Mouse (Mus musculus) adrenal gland, adult 18-20 months (tissue): ENCODE results near the gene Olfr286. TPM values are rescaled to one million over a fixed set of nuclear protein-coding genes. Genes with fewer than 3 reads are reported as not detected.
A peak's percentile ranks its signal among the peaks of the same experiment; 100 is the strongest.

ENCODE experiments used
- DNase-seq, 2 experiments: peaks; one replicate each; pipeline ENCODE4 v3.0.0; 2021 to 2022; ENCODE audit warnings: low spot score in 2 of 2
- long read RNA-seq, 2 experiments: library from polyadenylated mRNA; stranded (forward); transcript quantifications; one replicate each; pipeline ENCODE4 v2.0.0; 2021
- total RNA-seq, 2 experiments: library from RNA; stranded (reverse); gene quantifications; 1 replicate in 1 of 2; 2 replicates in 1 of 2; pipeline ENCODE4 v1.2.3; 2021

Gene Olfr286
- not detected for total RNA-seq
- long read RNA-seq, experiment 1: 0 reads
- long read RNA-seq, experiment 2: 0 reads

DNA sequence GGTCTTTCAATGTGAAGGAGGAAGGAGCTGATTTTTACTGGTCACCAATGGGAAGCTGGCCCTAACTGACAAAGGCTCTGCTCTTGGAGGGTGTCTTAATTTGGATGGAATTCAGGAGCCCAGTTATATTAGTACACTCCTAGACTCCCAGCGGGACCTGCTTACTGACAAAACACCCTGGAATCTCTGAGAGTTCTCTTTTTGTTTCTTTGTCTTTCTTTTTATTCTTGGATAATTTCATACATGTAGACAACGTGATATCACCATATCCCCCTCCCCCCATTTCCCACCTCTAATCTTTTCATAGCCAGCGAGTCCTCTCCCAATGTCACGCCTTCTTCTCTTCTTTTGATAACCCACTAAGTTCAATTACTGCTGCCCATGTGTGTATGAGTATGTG lies at the start of gene Olfr286:
Gene Olfr286 (minus strand): TSS at position 101 of the 400 bp plus-strand sequence.
- no peak for DNase-seq

DNA sequence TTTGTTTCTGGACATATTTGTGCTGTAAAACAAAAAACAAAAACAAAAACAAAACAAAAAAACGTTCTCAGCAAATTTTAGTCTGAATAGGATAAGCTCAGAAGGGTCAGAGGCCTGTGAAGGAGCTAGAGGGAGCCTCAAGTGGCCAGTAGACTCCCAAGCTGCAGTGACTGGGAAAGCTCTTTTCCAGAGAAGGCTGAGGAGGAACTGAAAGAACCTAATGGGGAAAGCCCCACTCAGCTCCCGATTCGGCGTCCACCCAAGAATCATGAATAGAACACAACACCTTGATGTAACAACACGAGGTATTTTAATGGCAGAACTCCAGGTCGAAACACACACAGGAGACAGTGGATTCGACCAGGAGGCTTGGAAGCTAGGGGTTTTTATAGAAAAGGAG lies 23.5 kb upstream of the Olfr286 start:
- no peak for DNase-seq

DNA sequence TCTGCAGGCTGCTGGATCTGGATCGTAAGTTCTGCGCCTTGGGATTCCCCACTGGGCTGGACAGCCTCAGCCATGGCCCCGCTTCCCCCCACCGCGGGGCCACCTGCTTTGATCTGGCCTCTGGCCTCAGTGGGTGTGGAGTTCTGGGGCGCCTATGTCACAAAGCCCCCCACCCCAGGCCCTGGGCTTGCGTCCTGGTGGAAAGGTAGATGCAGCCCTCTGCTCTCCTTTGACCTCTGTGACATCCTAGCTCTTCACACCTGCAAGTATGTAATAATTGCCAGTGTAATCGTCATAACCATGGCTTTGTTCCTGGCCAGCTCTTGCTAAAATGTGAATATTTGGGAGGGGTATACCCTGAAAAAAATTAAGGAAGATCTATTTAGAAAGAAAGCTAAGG lies 22.9 kb upstream of the Olfr286 start, which contains the start of gene H1fnt:
Gene H1fnt (minus strand): TSS at position 101 of the 400 bp plus-strand sequence.
- no peak for DNase-seq

DNA sequence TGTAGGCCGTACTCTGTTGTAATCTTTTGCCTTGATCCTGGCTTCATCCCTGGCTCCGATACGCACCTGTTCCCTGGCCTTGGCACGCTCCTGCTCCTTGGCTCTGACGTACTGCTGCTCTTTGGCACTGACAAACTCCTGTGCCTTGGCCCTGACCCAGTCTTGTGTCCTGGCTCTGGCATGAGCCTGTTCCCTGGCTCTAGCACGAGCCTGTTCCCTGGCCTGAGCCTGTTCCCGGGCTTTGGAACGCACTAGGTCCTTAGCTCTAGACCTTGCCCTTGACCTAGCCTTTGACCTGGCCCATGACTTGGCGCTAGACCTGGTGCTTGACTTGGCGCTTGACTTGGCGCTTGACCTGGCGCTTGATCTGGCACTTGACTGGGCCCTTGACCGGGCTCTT lies 22.0 kb upstream of the Olfr286 start:
- DNase-seq: no peak

DNA sequence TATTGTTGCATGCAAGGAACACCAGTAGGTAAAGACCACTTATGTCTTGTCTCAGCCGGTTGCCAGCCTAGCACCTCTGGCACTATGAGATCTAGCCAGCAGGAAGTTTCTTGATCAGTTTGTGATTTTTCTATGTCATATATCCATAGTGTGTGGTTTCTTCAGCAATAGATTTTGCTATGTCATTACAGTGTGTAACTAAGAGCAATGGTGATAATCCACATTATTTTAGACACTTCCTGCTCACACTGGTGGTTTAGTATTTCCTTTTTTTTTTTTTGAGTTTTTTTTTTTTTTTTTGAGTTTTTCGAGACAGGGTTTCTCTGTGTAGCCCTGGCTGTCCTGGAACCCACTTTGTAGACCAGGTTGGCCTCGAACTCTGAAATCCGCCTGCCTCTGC lies 1.2 kb upstream of the Olfr286 start:
- no peak for DNase-seq

DNA sequence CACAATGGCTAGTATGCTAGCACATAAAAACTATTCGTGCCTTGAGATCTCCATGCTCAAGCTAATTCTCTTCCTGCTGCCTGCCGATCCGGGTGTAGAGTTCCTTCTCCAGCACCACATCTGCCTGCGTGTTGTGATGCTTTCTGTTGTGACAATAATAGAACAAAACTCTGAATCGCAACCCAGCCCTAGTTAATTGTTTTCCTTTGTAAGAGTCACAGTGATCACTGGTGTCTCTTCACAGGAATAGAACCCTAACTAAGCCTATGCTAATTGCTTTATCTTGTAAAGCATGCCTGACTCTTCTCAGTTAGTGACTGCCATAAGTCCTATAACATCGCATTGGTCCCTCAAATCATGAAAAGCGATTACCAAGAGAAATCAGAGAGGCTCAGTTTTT lies 8.2 kb downstream of the Olfr286 start:
- no peak for DNase-seq

DNA sequence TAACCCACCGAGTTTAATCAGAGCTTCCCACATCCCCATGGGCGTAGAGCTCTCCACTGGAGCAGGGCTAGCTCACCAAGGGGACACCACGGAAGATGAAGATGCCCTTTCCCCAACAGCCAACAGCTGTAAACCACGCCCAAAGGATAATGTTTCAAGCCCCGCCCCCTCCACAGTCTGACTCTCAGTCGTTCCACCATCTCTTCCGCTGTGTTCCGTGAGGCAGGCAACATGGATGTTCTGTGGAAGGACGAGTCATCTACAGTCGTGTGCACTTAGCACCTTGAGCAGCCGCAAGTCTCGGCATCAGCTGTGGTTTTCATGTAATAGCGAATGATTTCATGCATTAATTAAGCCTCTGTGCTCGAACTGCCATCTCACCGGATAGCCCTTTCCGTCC lies 8.6 kb downstream of the Olfr286 start:
- DNase-seq: no peak

DNA sequence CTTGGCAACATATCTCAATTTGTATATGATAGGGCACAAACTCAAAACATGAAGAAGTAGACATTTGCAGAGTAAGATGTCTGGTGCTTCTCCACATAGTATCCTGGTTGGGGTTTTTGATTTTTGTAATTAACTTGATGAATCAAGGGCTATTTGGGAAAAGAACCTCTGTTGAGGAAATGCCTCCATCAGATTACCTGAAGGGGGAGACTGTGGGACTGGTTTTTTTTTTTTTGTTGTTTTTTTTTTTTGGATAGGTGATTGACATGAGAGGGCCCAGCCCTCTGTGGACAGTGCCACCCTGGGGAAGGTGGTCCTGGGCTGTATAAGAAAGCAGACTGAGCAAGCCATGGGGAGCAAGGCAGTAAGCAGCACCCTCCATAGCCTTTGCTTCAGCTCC lies 11.9 kb downstream of the Olfr286 start:
- DNase-seq: no peak

DNA sequence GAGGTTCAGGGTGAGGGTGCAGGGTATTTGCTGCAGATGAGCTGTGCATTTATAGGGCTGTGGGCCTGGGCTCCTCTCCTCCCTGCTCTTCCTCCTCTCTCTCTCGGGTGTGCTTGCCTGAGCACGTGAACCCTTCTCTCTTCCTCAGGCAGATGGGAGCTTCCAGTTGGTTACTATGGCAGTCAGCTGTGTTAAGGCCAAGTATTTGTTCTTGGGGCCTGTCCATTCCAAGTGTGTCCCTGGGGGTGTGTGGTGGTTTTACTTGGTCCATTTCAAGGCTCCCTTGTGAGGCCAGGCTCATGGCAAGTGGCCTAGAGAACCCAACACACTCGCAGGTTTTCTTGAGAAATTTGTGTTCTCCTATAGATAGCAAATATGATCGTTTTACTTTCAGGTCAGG lies 13.4 kb downstream of the Olfr286 start, which contains the start of the genes Gm44579 and Olfr287:
Gene Gm44579 (minus strand): TSS at position 101 of the 400 bp plus-strand sequence.
Gene Olfr287 (minus strand): TSS at position 180 of the 400 bp plus-strand sequence.
- DNase-seq: no peak

DNA sequence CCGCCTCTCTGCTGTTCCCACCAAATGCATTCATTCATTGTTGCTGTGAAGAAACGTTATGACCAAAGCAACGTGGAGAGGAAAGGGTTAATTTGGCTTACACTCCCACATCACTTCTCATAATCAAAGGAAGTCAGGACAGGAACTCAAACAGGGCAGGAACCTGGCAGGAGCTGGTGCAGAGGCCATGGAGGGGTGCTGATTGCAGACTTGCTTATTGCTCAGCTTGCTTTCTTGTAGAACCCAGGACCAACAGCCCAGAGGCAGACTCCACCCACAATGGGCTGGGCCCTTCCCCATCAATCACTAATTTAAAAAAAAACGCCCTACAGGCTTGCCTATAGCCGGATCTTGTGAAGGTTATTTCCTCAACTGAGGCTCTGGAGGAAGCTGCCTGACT lies 20.1 kb downstream of the Olfr286 start:
- DNase-seq: no peak

DNA sequence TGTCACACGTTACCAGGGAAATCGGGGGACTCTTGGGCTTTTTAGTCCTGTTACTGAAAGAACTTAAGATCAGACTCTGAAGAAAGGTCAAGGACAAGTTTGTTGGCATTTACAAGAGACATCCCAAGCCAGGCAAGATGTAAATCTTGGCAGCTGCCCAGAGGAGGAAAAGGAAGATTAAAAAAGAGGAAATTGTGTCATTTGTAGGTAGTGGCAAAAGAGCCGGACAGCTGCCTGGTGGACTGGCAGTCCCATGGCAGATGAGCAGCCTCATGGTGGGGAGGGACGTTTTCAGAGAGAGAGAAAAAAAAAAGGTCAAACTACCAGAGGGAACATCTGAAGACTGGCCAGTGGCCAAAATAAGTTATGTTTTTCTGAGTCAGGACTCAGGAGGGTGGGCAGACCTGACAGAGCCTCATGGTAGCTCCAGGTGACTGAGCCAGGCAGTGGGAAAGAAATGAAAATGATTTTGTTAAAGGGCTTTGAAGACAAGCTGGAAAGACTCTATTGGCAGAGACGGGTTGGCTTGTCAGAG lies 20.8 kb downstream of the Olfr286 start:
- no peak for DNase-seq

DNA sequence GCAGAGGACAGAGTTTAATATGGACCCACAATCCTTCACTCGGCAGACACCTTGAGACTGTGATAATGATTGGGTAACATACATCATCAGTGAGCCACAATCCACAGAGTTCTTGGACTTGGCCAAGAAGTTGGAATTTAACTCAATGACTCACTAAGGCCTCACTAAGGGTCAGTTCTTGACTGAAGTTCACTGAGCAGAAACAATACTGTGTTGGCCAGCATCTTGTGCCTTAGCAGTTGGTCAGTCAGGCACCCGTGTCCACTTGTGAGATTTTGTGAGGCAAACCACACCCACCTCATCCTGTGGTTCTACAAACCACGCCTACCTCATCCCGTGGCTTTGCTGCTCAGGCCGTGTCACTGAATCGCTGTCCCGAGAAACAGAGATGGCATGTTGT lies 24.6 kb downstream of the Olfr286 start:
- no peak for DNase-seq

DNA sequence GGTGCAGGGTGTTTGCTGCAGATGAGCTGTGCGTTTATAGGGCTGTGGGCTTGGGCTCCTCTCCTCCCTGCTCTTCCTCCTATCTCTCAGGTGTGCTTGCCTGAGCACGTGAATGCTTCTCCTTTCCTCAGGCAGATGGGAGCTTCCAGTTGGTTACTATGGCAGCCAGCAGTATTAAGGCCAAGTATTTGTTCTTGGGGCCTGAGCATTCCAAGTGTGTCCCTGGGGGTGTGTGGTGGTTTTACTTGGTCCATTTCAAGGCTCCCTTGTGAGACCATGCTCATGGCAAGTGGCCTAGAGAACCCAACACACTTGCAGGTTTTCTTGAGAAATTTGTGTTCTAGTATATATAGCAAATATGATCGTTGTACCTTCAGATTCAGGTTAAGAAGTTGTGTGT lies 38.8 kb downstream of the Olfr286 start, which contains the start of gene Olfr288:
Gene Olfr288 (minus strand): TSS at position 101 of the 400 bp plus-strand sequence.
- DNase-seq: no peak

DNA sequence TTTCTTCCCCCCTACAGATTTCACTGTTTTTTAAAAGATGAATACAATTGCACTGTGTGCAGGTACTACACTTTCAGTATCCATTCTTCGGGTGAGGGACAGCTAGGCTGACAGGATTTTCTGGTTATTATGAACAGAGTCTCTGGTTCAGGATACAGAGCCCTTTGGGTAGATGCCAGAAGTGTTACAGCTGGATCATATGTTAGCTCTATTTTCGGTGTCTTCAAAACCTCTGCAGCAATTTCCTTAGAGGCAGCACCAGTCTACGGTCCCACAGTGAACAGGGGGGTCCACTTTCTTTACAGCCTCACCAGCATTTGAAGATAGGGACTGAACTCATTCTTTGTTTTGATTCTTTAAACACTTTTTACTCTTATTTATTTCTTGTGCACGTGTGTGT lies 49.8 kb downstream of the Olfr286 start:
- no peak for DNase-seq

DNA sequence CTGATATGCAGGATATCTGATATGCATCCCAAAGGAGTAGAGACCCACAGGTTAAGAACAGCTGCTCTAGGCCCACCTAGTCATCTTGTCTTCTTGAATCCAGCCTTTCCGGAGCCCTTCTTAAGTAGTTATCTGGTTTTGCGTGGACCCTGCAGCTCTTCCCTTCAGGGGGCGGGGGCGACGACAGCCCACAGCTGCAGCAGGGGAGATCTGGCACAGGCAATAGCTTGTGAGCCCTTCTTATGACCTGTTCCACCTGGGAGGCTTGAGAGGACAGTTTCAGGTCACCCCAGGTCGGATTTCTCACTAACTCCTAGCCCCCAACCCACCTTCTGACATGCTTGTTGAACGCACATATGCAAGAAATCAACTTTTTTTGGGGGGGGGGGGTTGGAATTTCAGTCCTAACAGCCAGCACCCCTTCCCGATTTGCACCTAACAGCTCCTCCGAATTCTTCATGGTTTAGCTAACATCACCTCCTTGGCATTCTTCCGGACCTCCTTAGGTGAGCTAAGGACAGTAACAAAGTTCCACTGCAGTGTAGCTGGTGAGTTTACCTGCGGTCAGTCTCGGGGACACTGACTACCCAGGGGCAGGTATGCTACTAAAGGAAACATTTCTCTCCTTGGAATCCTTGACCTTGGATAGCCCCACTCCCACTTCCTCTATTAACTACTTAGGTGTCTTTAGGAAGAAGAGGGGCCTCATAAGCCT lies 52.2 kb downstream of the Olfr286 start:
- no peak for DNase-seq

DNA sequence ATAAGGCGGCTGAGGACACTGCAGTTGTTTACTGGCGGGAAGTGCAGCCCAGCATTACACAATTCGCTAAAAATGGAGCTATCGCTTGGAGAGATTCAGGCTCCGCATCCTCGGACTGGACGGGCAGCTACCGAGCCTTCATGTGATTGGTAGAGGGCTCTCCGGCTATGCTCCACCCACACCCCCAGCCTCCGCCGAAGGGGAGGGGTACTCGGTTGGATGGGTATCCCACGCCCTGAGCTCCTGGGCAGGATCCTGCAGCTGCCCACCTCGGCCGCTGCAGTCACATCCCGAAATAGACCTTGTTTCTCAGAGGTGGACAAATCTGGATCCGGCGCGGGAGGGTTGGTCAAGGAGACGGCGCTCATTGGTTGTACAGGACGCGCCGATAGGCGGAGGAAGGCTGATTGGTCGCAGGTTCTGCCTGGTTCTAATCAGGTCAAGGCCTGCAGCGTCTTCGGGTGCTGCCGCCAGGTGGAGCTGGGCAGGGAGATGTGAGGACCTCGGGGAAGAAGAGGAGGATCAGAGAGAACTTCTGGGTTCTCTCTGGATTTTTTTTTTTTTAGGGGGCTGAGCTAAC lies 53.0 kb downstream of the Olfr286 start:
- peak; percentile 81 to 83 for DNase-seq

DNA sequence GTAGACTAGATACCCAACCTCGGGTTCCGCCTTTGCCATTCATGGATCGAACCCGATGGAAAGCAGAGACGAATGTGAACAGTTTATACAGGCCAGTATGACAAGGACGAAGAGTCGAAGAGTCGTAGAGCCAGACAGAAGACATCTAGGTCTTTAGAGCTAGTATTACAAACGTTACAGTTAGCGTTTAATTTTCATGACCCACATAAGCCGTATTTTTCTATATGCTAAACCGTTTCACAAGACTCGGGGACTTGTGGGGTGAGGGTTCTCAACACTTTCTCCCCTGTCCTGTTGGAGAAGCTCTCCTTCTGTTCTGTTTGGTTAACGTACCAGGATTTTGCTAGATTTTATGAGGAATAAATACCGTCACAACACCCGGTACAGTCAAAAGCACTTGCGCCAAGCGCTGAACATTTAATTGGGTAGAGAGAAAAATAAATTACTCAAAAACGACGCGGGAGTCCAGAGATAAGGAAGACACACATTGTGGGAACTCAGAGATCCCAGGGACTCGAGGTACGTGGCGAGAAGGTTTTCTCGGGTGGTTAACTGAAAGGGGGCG lies 53.6 kb downstream of the Olfr286 start:
- DNase-seq: no peak

DNA sequence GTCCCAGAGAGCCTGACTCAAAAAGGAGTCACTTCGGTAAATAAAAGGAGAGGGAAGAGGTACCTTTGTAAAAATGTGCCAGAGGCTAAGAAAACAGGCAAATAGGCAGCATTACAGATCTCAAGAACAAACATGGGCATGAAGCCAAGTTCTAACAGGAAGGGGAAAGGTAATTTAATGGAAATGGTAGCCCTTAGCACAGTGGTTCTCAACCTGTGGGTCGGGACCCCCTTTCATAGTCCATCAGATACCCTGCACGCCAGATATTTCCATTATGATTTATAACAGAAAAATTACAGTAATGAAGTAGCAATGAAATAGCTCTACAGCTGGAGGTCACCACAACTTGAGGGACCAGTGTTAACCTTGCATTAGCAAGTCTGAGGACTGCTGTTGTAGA lies 56.9 kb downstream of the Olfr286 start:
- DNase-seq: no peak
